Mouse (Mus musculus) embryonic facial prominence, embryonic 10.5 days (tissue): ENCODE data around the gene Cdkal1. TPM values are rescaled to one million over a fixed set of nuclear protein-coding genes. Genes with fewer than 3 reads are reported as not detected.

Experiments used
- DNase-seq: peaks from one replicate; pipeline ENCODE4 v3.0.0-alpha.2; 2017; ENCODE audit warnings: low spot score
- H3K27ac ChIP-seq: fragments of 300-500 bp; sonication (generic); replicated peaks from 2 replicates; pipeline ENCODE4 v1.5.1; 2016; ENCODE audit warnings: mild to moderate bottlenecking
- H3K27me3 ChIP-seq: fragments of 300-500 bp; sonication (generic); replicated peaks from 2 replicates; pipeline ENCODE4 v1.6.1; 2016; ENCODE audit warnings: low read depth, mild to moderate bottlenecking; ENCODE audit not compliant: poor library complexity, severe bottlenecking
- H3K36me3 ChIP-seq: fragments of 300-500 bp; sonication (generic); replicated peaks from 2 replicates; pipeline ENCODE4 v1.6.1; 2016; ENCODE audit warnings: mild to moderate bottlenecking, moderate library complexity
- H3K4me1 ChIP-seq: fragments of 300-500 bp; sonication (generic); 2 replicates; pipeline ENCODE4 v1.6.1; 2016
- H3K4me3 ChIP-seq: fragments of 300-500 bp; sonication (generic); 2 replicates; pipeline ENCODE4 v1.5.1; 2016; ENCODE audit warnings: mild to moderate bottlenecking, moderate library complexity
- H3K9me3 ChIP-seq: fragments of 300-500 bp; sonication (generic); 2 replicates; pipeline ENCODE4 v1.6.1; 2016; ENCODE audit warnings: mild to moderate bottlenecking
- WGBS: fragments of 180-500 bp; shearing (Covaris S2); methylation state at CpG from one replicate; pipeline ENCODE4 v1.1.7; 2016; 5-methylcytosine and 5-hydroxymethylcytosine counted together
- polyA plus RNA-seq: library from polyadenylated mRNA; unstranded; fragments of >200 nt; fragmentation: Nextera tagmentation; extraction: Ambion mirVana; gene quantifications from 2 replicates; pipeline ENCODE4 v1.2.1, GENCODE M21; 2016

Cdkal1 gene
- polyA plus RNA-seq, 1 experiment from 2014 or later, result 35.2 TPM

GRCm38 (mm10) chr13:29578621-29579020 lies 276.9 kb downstream of the Cdkal1 start:
- Histone ChIP-seq H3K4me1 (peaks cover 17% of the 10 kb centered on the region), H3K27ac (no peak overlapping the region), H3K36me3 (no peaks in the 10 kb centered on the region), H3K9me3 (0 out of 2 replicates have a peak, but pooled peaks cover 2% of the 10 kb centered on the region), H3K4me3 (no peak overlapping the region), H3K27me3 (no peaks in the 10 kb centered on the region)
- no peak for DNase-seq
- WGBS, result 94% methylated on average over 3 of the region's 3 CpGs

GRCm38 (mm10) chr13:29574784-29575183 lies 280.7 kb downstream of the Cdkal1 start:
- no peaks in the 10 kb centered on the region for H3K27me3 ChIP-seq
- 0 out of 2 replicates have a peak, but pooled peaks cover 2% of the 10 kb centered on the region for H3K4me1 ChIP-seq
- no peaks in the 10 kb centered on the region for H3K36me3 ChIP-seq
- H3K27ac ChIP-seq, result no peak overlapping the region
- no peak overlapping the region for H3K4me3 ChIP-seq
- 0 out of 2 replicates have a peak, but pooled peaks cover 2% of the 10 kb centered on the region for H3K9me3 ChIP-seq
- no peak for DNase-seq
- WGBS, result 69% methylated on average over 1 of the region's 1 CpGs

GRCm38 (mm10) chr13:29572477-29572876 lies 283.0 kb downstream of the Cdkal1 start:
- no peaks in the 10 kb centered on the region for H3K4me1 ChIP-seq
- H3K4me3 ChIP-seq, result no peak overlapping the region
- H3K36me3 ChIP-seq, result no peaks in the 10 kb centered on the region
- H3K9me3 ChIP-seq, result 0 out of 2 replicates have a peak, but pooled peaks cover 2% of the 10 kb centered on the region
- WGBS, result 86% methylated on average over 2 of the region's 2 CpGs
- H3K27me3 ChIP-seq, result no peaks in the 10 kb centered on the region
- no peak for DNase-seq
- H3K27ac ChIP-seq, result no peak overlapping the region

- H3K4me1 ChIP-seq, result 0 out of 2 replicates have a peak, but pooled peaks cover 5% of the 10 kb centered on the region
- no peak overlapping the region for H3K27ac ChIP-seq
- no peak overlapping the region for H3K4me3 ChIP-seq
- no peaks in the 10 kb centered on the region for H3K9me3 ChIP-seq
- 57% methylated on average over 5 of the region's 5 CpGs for WGBS
- DNase-seq, result no peak
- H3K27me3 ChIP-seq, result no peaks in the 10 kb centered on the region
- H3K36me3 ChIP-seq, result no peaks in the 10 kb centered on the region
Measured at GRCm38 (mm10) chr13:29565710-29566109, 289.8 kb downstream of the Cdkal1 start.

- WGBS, result 89% methylated on average over 3 of the region's 3 CpGs
- DNase-seq, result no peak
Measured at GRCm38 (mm10) chr13:29559188-29559587, 296.3 kb downstream of the Cdkal1 start.

DNA sequence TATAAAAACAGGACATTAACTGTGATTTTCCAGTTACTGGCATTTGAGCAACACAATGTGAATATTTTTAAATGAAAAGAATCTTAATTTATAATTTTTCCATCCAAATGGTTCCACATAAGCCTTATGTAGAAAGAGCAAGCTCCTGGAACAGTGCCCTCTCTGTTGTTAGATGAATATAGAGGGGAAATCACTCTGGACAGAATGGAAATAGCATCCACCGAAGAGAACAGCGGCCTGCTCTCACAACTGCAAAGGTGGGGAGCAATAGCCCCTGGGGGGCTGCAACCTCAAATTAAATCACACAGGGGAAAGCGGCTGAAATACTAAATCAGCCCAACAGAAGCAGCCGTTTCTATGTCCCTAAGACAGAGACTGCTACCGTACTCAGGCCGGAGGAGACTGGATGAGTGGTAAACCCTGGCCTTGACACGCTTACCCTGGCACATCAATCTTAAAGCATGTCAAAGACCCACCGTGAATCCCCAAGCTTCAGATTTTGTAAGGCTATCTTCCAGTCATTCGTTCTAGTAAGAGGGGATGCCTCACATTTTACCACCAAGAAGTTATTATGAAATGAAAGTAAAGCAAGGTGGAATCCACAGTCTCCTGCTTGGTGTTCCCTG lies 300.2 kb downstream of the Cdkal1 start:
- H3K9me3 ChIP-seq, result no peaks in the 10 kb centered on the region
- H3K27me3 ChIP-seq, result no peaks in the 10 kb centered on the region
- WGBS, result 83% methylated on average over 9 of the region's 9 CpGs
- no peak for DNase-seq
- H3K27ac ChIP-seq, result no peak overlapping the region
- H3K36me3 ChIP-seq, result no peaks in the 10 kb centered on the region
- no peaks in the 10 kb centered on the region for H3K4me1 ChIP-seq
- H3K4me3 ChIP-seq, result no peak overlapping the region

More at GRCm38 (mm10) chr13:29559188-29559587, 296.3 kb downstream of the Cdkal1 start:
- no peaks in the 10 kb centered on the region for H3K36me3 ChIP-seq
- H3K9me3 ChIP-seq, result no peaks in the 10 kb centered on the region
- no peaks in the 10 kb centered on the region for H3K27me3 ChIP-seq
- H3K4me3 ChIP-seq, result no peak overlapping the region
- no peak overlapping the region for H3K27ac ChIP-seq
- no peaks in the 10 kb centered on the region for H3K4me1 ChIP-seq

DNA sequence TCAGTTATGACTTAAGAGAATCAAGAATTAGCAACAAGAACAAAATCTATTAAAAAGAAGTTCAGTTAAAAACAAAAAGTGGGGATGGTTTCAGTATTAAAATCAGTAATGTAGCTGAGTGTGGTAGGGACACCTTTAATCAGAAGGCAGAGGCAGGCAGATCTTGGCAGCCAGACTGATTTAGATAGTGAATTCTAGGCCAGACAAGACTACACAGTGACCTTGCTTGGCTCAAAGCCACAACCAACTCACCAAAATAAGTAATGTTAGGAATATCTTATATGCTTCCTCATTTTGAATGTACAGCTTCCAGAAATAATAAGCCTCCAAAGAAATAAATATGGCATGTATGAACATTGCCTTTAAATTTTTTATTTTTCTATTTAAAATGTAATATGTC lies 301.7 kb downstream of the Cdkal1 start:
- Histone ChIP-seq H3K27me3 (no peaks in the 10 kb centered on the region), H3K4me1 (no peaks in the 10 kb centered on the region), H3K27ac (no peak overlapping the region)

GRCm38 (mm10) chr13:29552322-29552870 lies 303.1 kb downstream of the Cdkal1 start:
- H3K27ac ChIP-seq, result no peak overlapping the region
- no peak for DNase-seq
- no peak overlapping the region for H3K4me3 ChIP-seq
- no peaks in the 10 kb centered on the region for H3K4me1 ChIP-seq
- H3K27me3 ChIP-seq, result no peaks in the 10 kb centered on the region
- 88% methylated on average over 5 of the region's 5 CpGs for WGBS
- no peaks in the 10 kb centered on the region for H3K36me3 ChIP-seq
- no peaks in the 10 kb centered on the region for H3K9me3 ChIP-seq

More for the DNA sequence above, 301.7 kb downstream of the Cdkal1 start:
- Histone ChIP-seq H3K36me3 (no peaks in the 10 kb centered on the region), H3K9me3 (no peaks in the 10 kb centered on the region), H3K4me3 (no peak overlapping the region)
- no peak for DNase-seq

GRCm38 (mm10) chr13:29550886-29551285 lies 304.6 kb downstream of the Cdkal1 start:
- no peaks in the 10 kb centered on the region for H3K27me3 ChIP-seq

GRCm38 (mm10) chr13:29550203-29550602 lies 305.3 kb downstream of the Cdkal1 start:
- no peak for DNase-seq
- Histone ChIP-seq H3K27ac (no peak overlapping the region), H3K4me1 (no peaks in the 10 kb centered on the region), H3K36me3 (no peaks in the 10 kb centered on the region), H3K4me3 (no peak overlapping the region), H3K27me3 (no peaks in the 10 kb centered on the region), H3K9me3 (no peaks in the 10 kb centered on the region)
- 90% methylated on average over 6 of the region's 6 CpGs for WGBS

More at GRCm38 (mm10) chr13:29550886-29551285, 304.6 kb downstream of the Cdkal1 start:
- Histone ChIP-seq H3K4me3 (no peak overlapping the region), H3K27ac (no peak overlapping the region), H3K36me3 (no peaks in the 10 kb centered on the region), H3K4me1 (no peaks in the 10 kb centered on the region), H3K9me3 (no peaks in the 10 kb centered on the region)
- no peak for DNase-seq
- 82% methylated on average over 1 of the region's 1 CpGs for WGBS

GRCm38 (mm10) chr13:29549761-29550160 lies 305.7 kb downstream of the Cdkal1 start:
- no peak overlapping the region for H3K4me3 ChIP-seq
- no peaks in the 10 kb centered on the region for H3K27me3 ChIP-seq
- DNase-seq, result no peak
- H3K36me3 ChIP-seq, result no peaks in the 10 kb centered on the region
- H3K27ac ChIP-seq, result no peak overlapping the region
- 82% methylated on average over 2 of the region's 2 CpGs for WGBS
- no peaks in the 10 kb centered on the region for H3K9me3 ChIP-seq
- H3K4me1 ChIP-seq, result no peaks in the 10 kb centered on the region

DNA sequence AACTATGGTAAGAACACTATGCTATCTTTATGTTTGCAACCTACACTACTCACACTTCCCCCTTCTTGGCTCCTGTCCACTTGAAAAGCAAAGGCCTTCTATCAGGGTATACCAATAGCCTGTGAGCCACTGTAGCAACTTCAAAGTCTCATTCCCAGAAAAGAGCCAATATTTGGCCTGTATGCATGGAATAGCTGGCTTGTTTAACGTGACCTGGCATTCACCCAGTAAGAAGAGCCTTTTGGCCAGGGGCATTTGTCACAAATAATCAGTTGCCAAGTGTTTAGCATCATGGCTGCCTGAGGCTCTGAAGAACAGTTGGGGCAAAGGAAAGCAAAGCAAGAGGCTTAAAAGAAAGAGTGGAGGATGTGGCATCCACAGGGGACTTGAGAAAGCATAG lies 317.6 kb downstream of the Cdkal1 start:
- 70% methylated on average over 1 of the region's 1 CpGs for WGBS
- no peaks in the 10 kb centered on the region for H3K27me3 ChIP-seq

GRCm38 (mm10) chr13:29533586-29533985 lies 321.9 kb downstream of the Cdkal1 start:
- H3K36me3 ChIP-seq, result no peaks in the 10 kb centered on the region
- H3K4me1 ChIP-seq, result no peaks in the 10 kb centered on the region
- DNase-seq, result no peak
- WGBS, result 75% methylated on average over 5 of the region's 5 CpGs
- H3K27me3 ChIP-seq, result no peaks in the 10 kb centered on the region
- no peaks in the 10 kb centered on the region for H3K9me3 ChIP-seq
- H3K4me3 ChIP-seq, result no peak overlapping the region
- no peak overlapping the region for H3K27ac ChIP-seq

More for the DNA sequence above, 317.6 kb downstream of the Cdkal1 start:
- Histone ChIP-seq H3K36me3 (peaks cover 4% of the 10 kb centered on the region; the same call in 1 of the 2 replicates), H3K9me3 (no peaks in the 10 kb centered on the region), H3K4me1 (no peaks in the 10 kb centered on the region), H3K27ac (no peak overlapping the region), H3K4me3 (no peak overlapping the region)
- DNase-seq, result no peak
